Mouse (Mus musculus) liver, embryonic 15.5 days (tissue): ENCODE results near the gene Gtsf2. TPM values are rescaled to one million over a fixed set of nuclear protein-coding genes. Genes with fewer than 3 reads are reported as not detected.

Experiments
- ATAC-seq: fragments of 200-750 bp; cut with Nextera tagmentation; 2 replicates; pipeline ENCODE4 v1.8.0; 2017; ENCODE audit warnings: moderate number of reproducible peaks, mild to moderate bottlenecking, moderate library complexity; ENCODE audit not compliant: insufficient read depth
- H3K27ac ChIP-seq: fragments of 300-500 bp; sonication (generic); replicated peaks from 2 replicates; pipeline ENCODE4 v1.5.1; 2015; ENCODE audit warnings: mild to moderate bottlenecking, inconsistent platforms
- H3K27me3 ChIP-seq: fragments of 300-500 bp; sonication (generic); 2 replicates; pipeline ENCODE4 v1.6.1; 2015; ENCODE audit warnings: mild to moderate bottlenecking, inconsistent platforms
- H3K36me3 ChIP-seq: fragments of 300-500 bp; sonication (generic); replicated peaks from 2 replicates; pipeline ENCODE4 v1.6.1; 2015; ENCODE audit warnings: moderate library complexity, mild to moderate bottlenecking, inconsistent platforms
- H3K4me1 ChIP-seq: fragments of 300-500 bp; sonication (generic); replicated peaks from 2 replicates; pipeline ENCODE4 v1.6.1; 2015; ENCODE audit warnings: inconsistent platforms
- H3K4me2 ChIP-seq: fragments of 300-500 bp; sonication (generic); 2 replicates; pipeline ENCODE4 v1.6.1; 2015; ENCODE audit warnings: moderate library complexity, mild to moderate bottlenecking, inconsistent platforms
- H3K4me3 ChIP-seq: fragments of 300-500 bp; sonication (generic); replicated peaks from 2 replicates; pipeline ENCODE4 v1.5.1; 2015; ENCODE audit warnings: mild to moderate bottlenecking, inconsistent platforms
- H3K9ac ChIP-seq: fragments of 300-500 bp; sonication (generic); 2 replicates; pipeline ENCODE4 v1.6.1; 2015; ENCODE audit warnings: moderate library complexity, mild to moderate bottlenecking, inconsistent platforms
- H3K9me3 ChIP-seq: fragments of 300-500 bp; sonication (generic); replicated peaks from 2 replicates; pipeline ENCODE4 v1.6.1; 2016; ENCODE audit warnings: inconsistent platforms
- WGBS: fragments of 180-500 bp; shearing (Covaris S2); methylation state at CpG from one replicate; pipeline ENCODE4 v1.1.7; 2015; ENCODE audit warnings: mixed read lengths; ENCODE audit not compliant: insufficient replicate concordance; 5-methylcytosine and 5-hydroxymethylcytosine counted together
- polyA plus RNA-seq: library from polyadenylated mRNA; unstranded; fragments of >200 nt; fragmentation: Nextera tagmentation; extraction: Ambion mirVana; gene quantifications from 2 replicates; pipeline ENCODE4 v1.2.1, GENCODE M21; 2015

The Gtsf2 gene
- not detected in 2 replicates for polyA plus RNA-seq

- ATAC-seq = no peak
- WGBS = 51% methylated on average over 3 of the region's 3 CpGs
- no peaks in the 10 kb centered on the region for H3K36me3 ChIP-seq
Observed at GRCm38 (mm10) chr15:103448369-103448768, at the start of gene Gtsf2. Gtsf2 (minus strand) TSS chr15:103448469.

GRCm38 (mm10) chr15:103496204-103497140 is 48.2 kb upstream of the Gtsf2 start:
- H3K4me3 ChIP-seq = no peak overlapping the region
- no peaks in the 10 kb centered on the region for H3K4me1 ChIP-seq
- no peak for ATAC-seq
- no peaks in the 10 kb centered on the region for H3K9me3 ChIP-seq
- H3K36me3 ChIP-seq = no peaks in the 10 kb centered on the region
- H3K27me3 ChIP-seq = 0 out of 2 replicates have a peak, but pooled peaks cover 1% of the 10 kb centered on the region
- H3K4me2 ChIP-seq = no peak overlapping the region
- H3K9ac ChIP-seq = no peak overlapping the region
- WGBS = 68% methylated on average over 10 of the region's 10 CpGs
- no peak overlapping the region for H3K27ac ChIP-seq

More at GRCm38 (mm10) chr15:103448369-103448768, at the start of gene Gtsf2:
- Histone ChIP-seq H3K4me1 (no peaks in the 10 kb centered on the region), H3K4me2 (no peak within 1 kb of the TSS), H3K9ac (no peak within 1 kb of the TSS), H3K4me3 (no peak within 1 kb of the TSS), H3K27me3 (no peaks in the 10 kb centered on the region), H3K9me3 (no peaks in the 10 kb centered on the region), H3K27ac (no peak within 1 kb of the TSS)

- Histone ChIP-seq H3K27ac (no peak overlapping the region), H3K9ac (no peak overlapping the region), H3K9me3 (no peaks in the 10 kb centered on the region), H3K4me3 (no peak overlapping the region), H3K36me3 (no peaks in the 10 kb centered on the region), H3K4me2 (no peak overlapping the region), H3K27me3 (no peaks in the 10 kb centered on the region), H3K4me1 (no peaks in the 10 kb centered on the region)
- 66% methylated on average over 4 of the region's 4 CpGs for WGBS
- no peak for ATAC-seq
Observed at GRCm38 (mm10) chr15:103488336-103488735, 40.1 kb upstream of the Gtsf2 start.

DNA sequence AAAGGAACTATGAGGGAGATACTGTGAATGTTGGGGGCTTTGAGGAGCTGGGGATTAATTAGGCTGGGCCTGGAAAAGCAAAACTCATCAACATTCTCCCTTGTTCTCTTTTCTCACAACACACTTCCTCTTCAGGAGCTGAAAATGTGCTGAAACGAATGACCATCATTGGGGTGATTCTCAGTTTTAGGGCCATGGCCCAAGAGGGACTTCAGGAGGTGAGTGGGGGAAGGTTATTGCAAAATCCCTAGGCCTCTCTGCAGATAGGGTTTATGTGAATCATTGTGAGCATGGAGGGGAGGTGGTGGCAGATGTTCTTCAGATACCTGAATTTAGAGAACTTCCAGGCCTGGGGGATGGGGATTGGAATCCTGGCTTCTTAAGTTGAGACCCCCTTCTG is 38.4 kb upstream of the Gtsf2 start:
- H3K27ac ChIP-seq = no peak overlapping the region
- no peaks in the 10 kb centered on the region for H3K4me1 ChIP-seq
- no peak overlapping the region for H3K4me2 ChIP-seq
- 21% methylated on average over 1 of the region's 1 CpGs for WGBS
- H3K9me3 ChIP-seq = no peaks in the 10 kb centered on the region
- H3K9ac ChIP-seq = no peak overlapping the region
- no peak overlapping the region for H3K4me3 ChIP-seq
- no peak for ATAC-seq
- H3K27me3 ChIP-seq = no peaks in the 10 kb centered on the region
- no peaks in the 10 kb centered on the region for H3K36me3 ChIP-seq

- Histone ChIP-seq H3K4me3 (no peak overlapping the region), H3K4me2 (no peak overlapping the region), H3K27ac (no peak overlapping the region), H3K9me3 (no peaks in the 10 kb centered on the region), H3K36me3 (0 out of 2 replicates have a peak, but pooled peaks cover 3% of the 10 kb centered on the region), H3K9ac (no peak overlapping the region), H3K27me3 (no peaks in the 10 kb centered on the region), H3K4me1 (no peaks in the 10 kb centered on the region)
- WGBS = 57% methylated on average over 3 of the region's 3 CpGs
- no peak for ATAC-seq
Observed at GRCm38 (mm10) chr15:103485106-103485505, 36.8 kb upstream of the Gtsf2 start.

DNA sequence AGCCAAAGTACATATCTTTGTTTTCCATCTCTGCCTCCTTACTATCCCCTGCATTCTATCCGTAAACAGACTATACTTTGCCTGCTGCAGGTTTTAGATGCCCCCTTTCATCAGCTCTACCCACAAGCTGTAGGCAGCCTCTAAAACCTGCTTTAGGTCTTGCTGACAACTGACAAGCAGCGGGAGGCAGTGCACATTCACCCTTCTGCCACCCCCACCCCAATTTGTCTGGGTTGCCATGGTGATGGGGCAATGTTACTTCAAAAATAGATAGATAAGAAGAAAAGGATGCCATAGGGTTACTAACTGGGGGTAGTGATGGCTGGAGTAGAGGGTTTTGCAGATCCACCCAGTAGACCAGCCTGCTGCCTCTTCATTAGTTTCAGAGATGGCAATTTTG is 36.2 kb upstream of the Gtsf2 start:
- Histone ChIP-seq H3K27ac (no peak overlapping the region), H3K36me3 (0 out of 2 replicates have a peak, but pooled peaks cover 3% of the 10 kb centered on the region), H3K27me3 (no peaks in the 10 kb centered on the region), H3K4me3 (no peak overlapping the region), H3K4me2 (no peak overlapping the region), H3K4me1 (no peaks in the 10 kb centered on the region), H3K9ac (no peak overlapping the region), H3K9me3 (no peaks in the 10 kb centered on the region)
- ATAC-seq = no peak
- 52% methylated on average over 2 of the region's 2 CpGs for WGBS

- ATAC-seq = no peak
- Histone ChIP-seq H3K4me1 (no peaks in the 10 kb centered on the region), H3K27ac (no peak overlapping the region), H3K9ac (no peak overlapping the region), H3K9me3 (no peaks in the 10 kb centered on the region), H3K27me3 (no peaks in the 10 kb centered on the region), H3K4me2 (no peak overlapping the region), H3K36me3 (0 out of 2 replicates have a peak, but pooled peaks cover 3% of the 10 kb centered on the region), H3K4me3 (no peak overlapping the region)
- 16% methylated on average over 1 of the region's 1 CpGs for WGBS
Observed at GRCm38 (mm10) chr15:103482488-103482887, 34.2 kb upstream of the Gtsf2 start.

DNA sequence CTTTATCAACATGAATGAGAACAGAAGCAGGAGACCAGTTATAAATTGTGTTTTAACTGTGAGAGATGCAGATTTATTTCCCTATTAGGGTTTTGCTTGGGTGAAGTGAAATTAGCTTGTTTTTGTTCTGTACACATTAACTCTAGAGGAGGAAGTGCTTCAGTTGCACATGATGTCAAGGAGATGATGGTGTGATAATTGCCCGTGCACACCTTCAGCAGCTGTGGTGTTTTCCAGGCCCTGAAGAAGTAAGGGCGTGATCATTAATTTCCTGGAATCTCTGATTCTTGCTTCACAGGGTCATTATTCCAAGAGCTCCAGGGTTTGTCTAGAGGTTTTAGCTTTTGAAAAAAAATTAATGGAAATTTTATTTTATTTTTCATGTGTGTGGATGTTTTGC is 31.9 kb upstream of the Gtsf2 start:
- Histone ChIP-seq H3K4me1 (no peaks in the 10 kb centered on the region), H3K27me3 (no peaks in the 10 kb centered on the region), H3K9me3 (no peaks in the 10 kb centered on the region), H3K4me2 (no peak overlapping the region), H3K4me3 (no peak overlapping the region), H3K27ac (no peak overlapping the region), H3K9ac (no peak overlapping the region), H3K36me3 (0 out of 2 replicates have a peak, but pooled peaks cover 3% of the 10 kb centered on the region)
- ATAC-seq = no peak
- WGBS = 47% methylated on average over 2 of the region's 2 CpGs

GRCm38 (mm10) chr15:103479080-103479606 is 30.9 kb upstream of the Gtsf2 start:
- H3K4me3 ChIP-seq = no peak overlapping the region
- no peaks in the 10 kb centered on the region for H3K27me3 ChIP-seq
- H3K4me2 ChIP-seq = no peak overlapping the region
- H3K9ac ChIP-seq = no peak overlapping the region
- H3K36me3 ChIP-seq = 0 out of 2 replicates have a peak, but pooled peaks cover 3% of the 10 kb centered on the region
- 57% methylated on average over 1 of the region's 1 CpGs for WGBS
- no peaks in the 10 kb centered on the region for H3K4me1 ChIP-seq
- ATAC-seq = no peak
- no peak overlapping the region for H3K27ac ChIP-seq
- H3K9me3 ChIP-seq = no peaks in the 10 kb centered on the region

- no peak overlapping the region for H3K4me3 ChIP-seq
- no peaks in the 10 kb centered on the region for H3K36me3 ChIP-seq
- ATAC-seq = no peak
- no peaks in the 10 kb centered on the region for H3K27me3 ChIP-seq
- no peak overlapping the region for H3K4me2 ChIP-seq
- H3K9me3 ChIP-seq = no peaks in the 10 kb centered on the region
- H3K27ac ChIP-seq = no peak overlapping the region
- no peak overlapping the region for H3K9ac ChIP-seq
- 71% methylated on average over 5 of the region's 5 CpGs for WGBS
- H3K4me1 ChIP-seq = no peaks in the 10 kb centered on the region
Observed at GRCm38 (mm10) chr15:103473769-103474168, 25.5 kb upstream of the Gtsf2 start.

DNA sequence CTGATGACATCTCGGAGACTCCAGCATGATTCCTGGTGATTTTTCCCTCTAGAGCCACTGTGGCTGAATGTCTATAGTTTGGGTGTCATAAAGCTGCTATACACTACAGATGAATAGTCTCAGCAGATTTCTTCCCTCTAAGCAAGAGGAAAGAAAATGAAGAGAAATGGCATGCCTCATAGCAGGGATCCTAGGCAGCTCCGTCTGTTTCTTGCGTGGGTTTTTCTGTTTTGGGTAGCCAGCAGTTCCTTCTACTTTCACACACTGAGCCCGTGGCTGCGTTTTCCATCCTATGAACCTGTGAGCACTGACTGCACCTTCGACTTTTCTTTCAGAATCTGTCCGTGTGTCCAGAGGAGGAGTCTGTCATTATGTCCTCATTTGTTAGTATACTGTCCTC is 24.9 kb upstream of the Gtsf2 start:
- Histone ChIP-seq H3K9me3 (no peaks in the 10 kb centered on the region), H3K4me2 (no peak overlapping the region), H3K4me3 (no peak overlapping the region), H3K27me3 (no peaks in the 10 kb centered on the region), H3K4me1 (no peaks in the 10 kb centered on the region), H3K27ac (no peak overlapping the region), H3K9ac (no peak overlapping the region), H3K36me3 (no peaks in the 10 kb centered on the region)
- WGBS = 63% methylated on average over 7 of the region's 7 CpGs
- no peak for ATAC-seq
